Mouse (Mus musculus) C2C12 (cell line): ENCODE measurements at regions not wholly inside any gene's neighbourhood (a gene's known extent, or its start where the extent isn't known, plus 50 kb on each side); places are given as distances from the start of the nearest gene placed in this dataset.

ENCODE experiments used
- H3K27me3 ChIP-seq: one replicate; pipeline ENCODE4 v1.6.1; 2011; ENCODE audit not compliant: control insufficient read depth, insufficient read depth, insufficient read length
- H3K36me3 ChIP-seq: one replicate; pipeline ENCODE4 v1.6.1; 2011; ENCODE audit not compliant: control insufficient read depth, insufficient read depth
- H3K4me3 ChIP-seq: one replicate; pipeline ENCODE4 v1.5.1; 2011; ENCODE audit warnings: mild to moderate bottlenecking, control low read depth; ENCODE audit not compliant: poor library complexity, insufficient read depth, severe bottlenecking
- H3K79me2 ChIP-seq: one replicate; pipeline ENCODE4 v1.6.1; 2011; ENCODE audit not compliant: control insufficient read depth, insufficient read depth
- H3K79me3 ChIP-seq: one replicate; pipeline ENCODE4 v1.6.1; 2011; ENCODE audit warnings: low read depth, control low read depth
- H3ac ChIP-seq: one replicate; pipeline ENCODE3; 2011; ENCODE audit warnings: low read depth; ENCODE audit not compliant: control insufficient read depth, insufficient read length
- CEBPB ChIP-seq: IDR thresholded peaks from one replicate; pipeline ENCODE4 v1.6.1; 2011; ENCODE audit warnings: low read depth, mild to moderate bottlenecking, control low read depth, moderate library complexity
- CTCF ChIP-seq: IDR thresholded peaks from one replicate; pipeline ENCODE4 v1.5.1; 2011; ENCODE audit not compliant: control insufficient read depth, insufficient read depth, insufficient read length
- FOSL1 ChIP-seq: IDR thresholded peaks from one replicate; pipeline ENCODE4 v1.8.0; 2011; ENCODE audit warnings: mild to moderate bottlenecking, low read length; ENCODE audit not compliant: poor library complexity, insufficient read depth, severe bottlenecking
- MAX ChIP-seq: IDR thresholded peaks from one replicate; pipeline ENCODE4 v1.6.1; 2011; ENCODE audit warnings: mild to moderate bottlenecking, control low read depth
- MYOD1 ChIP-seq: IDR thresholded peaks from one replicate; pipeline ENCODE4 v1.6.1; 2011; ENCODE audit warnings: low read depth; ENCODE audit not compliant: control insufficient read depth, insufficient read length
- MYOG ChIP-seq: IDR thresholded peaks from one replicate; pipeline ENCODE4 v1.6.1; 2011; ENCODE audit not compliant: control insufficient read depth, insufficient read length; ENCODE audit errors: extremely low read depth
- USF1 ChIP-seq: IDR thresholded peaks from one replicate; pipeline ENCODE4 v1.6.1; 2011; ENCODE audit warnings: low read depth, mild to moderate bottlenecking, control low read depth, moderate library complexity

- TF ChIP-seq MYOD1 = no peak
- no peak for TF ChIP-seq MYOG
- no peak for TF ChIP-seq CTCF
- TF ChIP-seq USF1 = no peak
- TF ChIP-seq CEBPB = no peak
- no peak for TF ChIP-seq MAX
- no peak for TF ChIP-seq FOSL1
- H3K36me3 ChIP-seq = no peaks in the 10 kb centered on the region
- no peaks in the 10 kb centered on the region for H3K79me2 ChIP-seq
- H3K79me3 ChIP-seq = no peaks in the 10 kb centered on the region
- H3K4me3 ChIP-seq = no peak overlapping the region
- no peak overlapping the region for H3ac ChIP-seq
- no peaks in the 10 kb centered on the region for H3K27me3 ChIP-seq
Observed at GRCm38 (mm10) chr16:76130486-76130885, 108.4 kb upstream of the Samsn1 start.

GRCm38 (mm10) chr16:76129982-76130381 lies 107.9 kb upstream of the Samsn1 start:
- Histone ChIP-seq H3K27me3 (no peaks in the 10 kb centered on the region), H3ac (no peak overlapping the region), H3K79me2 (no peaks in the 10 kb centered on the region), H3K36me3 (no peaks in the 10 kb centered on the region), H3K4me3 (no peak overlapping the region), H3K79me3 (no peaks in the 10 kb centered on the region)
- no peak for TF ChIP-seq CEBPB
- TF ChIP-seq FOSL1 = no peak
- no peak for TF ChIP-seq MYOG
- TF ChIP-seq MYOD1 = no peak
- no peak for TF ChIP-seq MAX
- TF ChIP-seq CTCF = no peak
- no peak for TF ChIP-seq USF1

- Histone ChIP-seq H3K27me3 (no peaks in the 10 kb centered on the region), H3K36me3 (no peaks in the 10 kb centered on the region), H3K79me3 (no peaks in the 10 kb centered on the region), H3ac (no peak overlapping the region), H3K4me3 (no peak overlapping the region), H3K79me2 (no peaks in the 10 kb centered on the region)
- TF ChIP-seq MYOG (no peak), CTCF (no peak), CEBPB (no peak), MYOD1 (no peak)
Observed at GRCm38 (mm10) chr16:76123021-76123384, 100.9 kb upstream of the Samsn1 start.

- no peak overlapping the region for H3K4me3 ChIP-seq
- no peaks in the 10 kb centered on the region for H3K27me3 ChIP-seq
- H3K36me3 ChIP-seq = no peaks in the 10 kb centered on the region
- no peaks in the 10 kb centered on the region for H3K79me2 ChIP-seq
- no peaks in the 10 kb centered on the region for H3K79me3 ChIP-seq
- TF ChIP-seq MYOD1 (no peak), FOSL1 (no peak), MYOG (no peak), CTCF (no peak), CEBPB (no peak), MAX (no peak), USF1 (no peak)
- no peak overlapping the region for H3ac ChIP-seq
Observed at GRCm38 (mm10) chr16:76122172-76123020, 100.3 kb upstream of the Samsn1 start.

- no peaks in the 10 kb centered on the region for H3K79me3 ChIP-seq
- TF ChIP-seq CTCF (no peak), FOSL1 (no peak), MAX (no peak), USF1 (no peak), CEBPB (no peak), MYOG (no peak), MYOD1 (no peak)
- no peak overlapping the region for H3K4me3 ChIP-seq
- no peaks in the 10 kb centered on the region for H3K27me3 ChIP-seq
- H3K36me3 ChIP-seq = no peaks in the 10 kb centered on the region
- no peaks in the 10 kb centered on the region for H3K79me2 ChIP-seq
- no peak overlapping the region for H3ac ChIP-seq
Observed at GRCm38 (mm10) chr16:76120712-76121111, 98.6 kb upstream of the Samsn1 start.

GRCm38 (mm10) chr16:76110383-76110782 lies 88.3 kb upstream of the Samsn1 start:
- H3K4me3 ChIP-seq = no peak overlapping the region
- H3K79me2 ChIP-seq = no peaks in the 10 kb centered on the region
- TF ChIP-seq FOSL1 (no peak), USF1 (no peak), MYOG (no peak), CTCF (no peak), CEBPB (no peak), MAX (no peak), MYOD1 (no peak)
- no peak overlapping the region for H3ac ChIP-seq
- H3K27me3 ChIP-seq = no peaks in the 10 kb centered on the region
- H3K79me3 ChIP-seq = no peaks in the 10 kb centered on the region
- H3K36me3 ChIP-seq = no peaks in the 10 kb centered on the region
